Mouse (Mus musculus) C2C12 (cell line): ENCODE measurements around the gene Fbxo2.

ENCODE experiments used
- CTCF ChIP-seq: IDR thresholded peaks from one replicate; pipeline ENCODE4 v1.5.1; 2011; ENCODE audit not compliant: control insufficient read depth, insufficient read depth, insufficient read length
- MAX ChIP-seq: IDR thresholded peaks from one replicate; pipeline ENCODE4 v1.6.1; 2011; ENCODE audit warnings: mild to moderate bottlenecking, control low read depth
- MYOD1 ChIP-seq: IDR thresholded peaks from one replicate; pipeline ENCODE4 v1.6.1; 2011; ENCODE audit warnings: low read depth; ENCODE audit not compliant: control insufficient read depth, insufficient read length
- USF1 ChIP-seq: IDR thresholded peaks from one replicate; pipeline ENCODE4 v1.6.1; 2011; ENCODE audit warnings: low read depth, mild to moderate bottlenecking, control low read depth, moderate library complexity

- TF ChIP-seq CTCF: no peak
- TF ChIP-seq MYOD1: no peak
- no peak for TF ChIP-seq MAX
- TF ChIP-seq USF1: no peak
Measured at GRCm38 (mm10) chr4:148158436-148159348, 1.7 kb upstream of the Fbxo2 start.
